Mouse (Mus musculus) liver, embryonic 16.5 days (tissue): ENCODE measurements around the gene Smim27. TPM values are rescaled to one million over a fixed set of nuclear protein-coding genes. Genes with fewer than 3 reads are reported as not detected.

Experiments
- ATAC-seq: fragments of 200-750 bp; cut with Nextera tagmentation; 2 replicates; pipeline ENCODE4 v1.8.0; 2017; ENCODE audit warnings: low read depth, mild to moderate bottlenecking, moderate number of reproducible peaks, moderate library complexity
- H3K27ac ChIP-seq: fragments of 300-500 bp; sonication (generic); 2 replicates; pipeline ENCODE4 v1.5.1; 2014; ENCODE audit warnings: mild to moderate bottlenecking, low read length
- H3K27me3 ChIP-seq: fragments of 300-500 bp; sonication (generic); 2 replicates; pipeline ENCODE4 v1.6.1; 2014; ENCODE audit warnings: low read depth, low read length, mixed read lengths; ENCODE audit not compliant: control insufficient read depth, insufficient read depth
- H3K36me3 ChIP-seq: fragments of 300-500 bp; sonication (generic); 2 replicates; pipeline ENCODE4 v1.6.1; 2014; ENCODE audit warnings: mild to moderate bottlenecking; ENCODE audit not compliant: control insufficient read depth, insufficient read depth
- H3K4me1 ChIP-seq: fragments of 300-500 bp; sonication (generic); 2 replicates; pipeline ENCODE4 v1.6.1; 2014; ENCODE audit warnings: low read depth, low read length, mixed read lengths; ENCODE audit not compliant: control insufficient read depth
- H3K4me2 ChIP-seq: fragments of 300-500 bp; sonication (generic); 2 replicates; pipeline ENCODE4 v1.6.1; 2014; ENCODE audit warnings: low read depth, low read length, mixed read lengths
- H3K4me3 ChIP-seq: fragments of 300-500 bp; sonication (generic); 2 replicates; pipeline ENCODE4 v1.5.1; 2014; ENCODE audit warnings: low read depth, mild to moderate bottlenecking, low read length
- H3K9ac ChIP-seq: fragments of 300-500 bp; sonication (generic); 2 replicates; pipeline ENCODE4 v1.6.1; 2014; ENCODE audit warnings: low read depth, low read length
- H3K9me3 ChIP-seq: fragments of 300-500 bp; sonication (generic); replicated peaks from 2 replicates; pipeline ENCODE4 v1.6.1; 2016; ENCODE audit warnings: low read length; ENCODE audit not compliant: control insufficient read depth
- WGBS: fragments of 180-500 bp; shearing (Covaris S2); extraction: QIAGEN DNeasy Blood & Tissue Kit; methylation state at CpG from one replicate; pipeline ENCODE4 v1.1.7; 2014; ENCODE audit not compliant: insufficient replicate concordance; 5-methylcytosine and 5-hydroxymethylcytosine counted together
- polyA plus RNA-seq: library from polyadenylated mRNA; unstranded; fragments of >200 nt; fragmentation: Nextera tagmentation; extraction: Ambion mirVana; gene quantifications from 2 replicates; pipeline ENCODE4 v1.2.1, GENCODE M21; 2015

Smim27 gene
- polyA plus RNA-seq, 1 experiment from 2014 or later, result 13.7 TPM

- 73% methylated on average over 11 of the region's 11 CpGs for WGBS
- Histone ChIP-seq H3K4me1 (no peaks in the 10 kb centered on the region), H3K9me3 (no peaks in the 10 kb centered on the region), H3K4me2 (no peak overlapping the region), H3K9ac (no peak overlapping the region), H3K4me3 (no peak overlapping the region), H3K27ac (no peak overlapping the region), H3K36me3 (no peaks in the 10 kb centered on the region), H3K27me3 (no peaks in the 10 kb centered on the region)
- ATAC-seq, result no peak
These were observed 41.5 kb downstream of the Smim27 start for GRCm38 (mm10) chr4:40310796-40311383.

GRCm38 (mm10) chr4:40312213-40312612, 42.8 kb downstream of the Smim27 start:
- no peak overlapping the region for H3K4me2 ChIP-seq
- 8% methylated on average over 1 of the region's 1 CpGs for WGBS
- H3K4me3 ChIP-seq, result no peak overlapping the region
- no peaks in the 10 kb centered on the region for H3K9me3 ChIP-seq
- no peak for ATAC-seq
- H3K4me1 ChIP-seq, result no peaks in the 10 kb centered on the region
- no peak overlapping the region for H3K9ac ChIP-seq
- H3K36me3 ChIP-seq, result no peaks in the 10 kb centered on the region
- H3K27me3 ChIP-seq, result no peaks in the 10 kb centered on the region
- no peak overlapping the region for H3K27ac ChIP-seq

DNA sequence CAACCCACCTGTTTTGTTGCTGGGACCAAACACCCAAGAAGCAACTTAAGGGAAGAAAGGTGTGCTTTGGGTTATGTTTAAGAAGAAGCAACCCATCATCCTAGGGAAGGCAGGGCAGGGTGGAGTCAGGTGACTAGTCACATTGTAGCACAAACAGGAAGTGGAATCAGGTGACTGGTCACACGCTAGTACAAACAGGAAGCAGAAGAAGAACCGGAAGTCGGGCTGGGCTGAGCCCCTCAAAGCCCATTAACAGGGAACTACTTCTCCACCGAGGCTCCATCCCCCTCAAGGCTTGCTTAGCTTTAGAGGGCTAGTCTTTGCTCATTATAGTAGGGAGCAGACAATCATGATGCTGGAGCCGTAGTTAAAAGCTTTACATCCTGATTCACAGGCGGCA, 43.6 kb downstream of the Smim27 start:
- ATAC-seq, result no peak
- 40% methylated on average over 6 of the region's 6 CpGs for WGBS
- H3K27me3 ChIP-seq, result no peaks in the 10 kb centered on the region
- no peaks in the 10 kb centered on the region for H3K4me1 ChIP-seq
- no peak overlapping the region for H3K27ac ChIP-seq
- H3K9me3 ChIP-seq, result no peaks in the 10 kb centered on the region
- H3K36me3 ChIP-seq, result no peaks in the 10 kb centered on the region
- H3K4me2 ChIP-seq, result no peak overlapping the region
- no peak overlapping the region for H3K4me3 ChIP-seq
- no peak overlapping the region for H3K9ac ChIP-seq

DNA sequence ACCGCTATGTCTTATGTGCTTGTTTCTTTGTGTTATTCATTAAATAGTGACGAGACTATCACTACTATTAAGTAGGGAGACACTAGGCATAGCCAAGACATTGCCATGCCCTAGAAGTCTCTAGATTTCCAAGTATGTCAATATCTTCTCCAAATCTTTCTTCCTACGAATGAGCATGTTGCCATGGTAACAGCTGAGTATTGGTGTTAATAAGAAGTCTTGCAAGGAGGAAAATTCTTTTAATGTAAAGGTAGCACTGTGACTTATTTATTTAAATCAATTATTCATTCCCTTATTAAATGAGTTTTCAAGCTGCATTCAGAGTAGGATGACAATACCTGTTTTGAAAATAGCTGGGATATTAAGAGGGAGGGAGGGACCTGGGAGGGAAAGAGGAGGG, 48.0 kb downstream of the Smim27 start:
- Histone ChIP-seq H3K4me3 (no peak overlapping the region), H3K9ac (no peak overlapping the region), H3K4me2 (no peak overlapping the region), H3K27ac (no peak overlapping the region), H3K36me3 (no peaks in the 10 kb centered on the region), H3K27me3 (no peaks in the 10 kb centered on the region), H3K9me3 (no peaks in the 10 kb centered on the region), H3K4me1 (no peaks in the 10 kb centered on the region)
- no peak for ATAC-seq
- WGBS, result 60% methylated on average over 3 of the region's 3 CpGs

Other genes with a start within 250 kb of the Smim27 start
- gene Aco1, start 126.5 kb upstream of the Smim27 start, polyA plus RNA-seq, result 51.3 and 59.9 TPM in 2 replicates
- gene Ddx58, start 29.8 kb upstream of the Smim27 start, polyA plus RNA-seq, result 5.7 and 6.0 TPM in 2 replicates
- gene Topors, start 271 bp downstream of the Smim27 start, polyA plus RNA-seq, result 11.2 and 12.0 TPM in 2 replicates
- 142 and 153 TPM in 2 replicates for gene Ndufb6, start 9.8 kb downstream of the Smim27 start, polyA plus RNA-seq
- gene Tmem215, start 202.6 kb downstream of the Smim27 start, polyA plus RNA-seq, result 0.12 TPM in 1 of 2 replicates, not detected in the other